Mouse (Mus musculus): Measurements from ENCODE around the gene Lsm10.

DNA sequence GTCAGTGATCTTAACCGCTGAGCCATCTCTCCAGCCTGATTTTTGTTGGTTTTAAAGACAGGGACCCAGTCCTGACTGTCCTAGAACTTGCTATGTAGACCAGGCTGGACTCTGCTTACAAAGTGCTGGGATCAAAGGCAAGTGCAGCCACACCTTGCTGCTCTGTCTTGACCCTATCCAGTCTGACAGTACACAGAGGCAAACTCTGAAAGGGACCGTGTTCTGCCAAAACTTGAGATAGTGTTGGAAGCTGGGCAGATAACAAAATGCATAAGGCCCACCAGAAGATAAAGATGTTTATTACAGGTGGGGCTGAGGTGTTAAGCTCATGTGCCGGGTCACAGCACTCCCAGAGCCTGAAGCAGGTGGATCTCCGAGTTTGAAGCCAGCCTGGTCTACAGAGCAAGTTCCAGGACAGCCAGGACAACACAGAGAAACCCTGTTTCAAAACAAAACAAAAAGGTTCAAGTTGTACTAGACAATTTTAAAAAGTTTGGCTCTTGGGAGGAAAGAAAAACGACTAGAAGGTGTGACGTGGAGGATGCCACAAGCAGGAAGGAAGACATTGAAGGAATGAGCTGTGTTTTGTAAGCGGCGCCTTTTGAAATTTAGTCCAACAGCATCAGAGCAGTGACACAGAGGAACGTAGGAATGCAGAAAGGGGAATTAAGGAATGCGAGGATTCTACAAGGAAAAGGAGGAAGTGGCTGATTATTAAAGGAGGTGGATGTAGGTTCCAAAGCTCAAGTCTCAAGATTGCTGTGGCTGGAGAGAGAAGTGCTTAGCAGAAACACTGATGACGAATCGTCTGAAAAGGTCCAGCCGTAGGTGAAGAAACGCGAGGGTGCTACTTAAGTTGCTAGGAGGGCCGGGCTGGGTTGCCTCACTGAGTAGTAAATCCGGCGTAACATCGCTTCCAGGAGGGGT is 39.0 kb upstream of the Lsm10 start:
- TF ChIP-seq USF1 (IDR thresholded peaks at IDR 0.05; ENCODE audit: low read depth, low read length) (no peak), CTCF (IDR thresholded peaks at IDR 0.05 in 2 of 3, conservative IDR thresholded peaks at IDR 0.05 in 1 of 3; ENCODE audit: control insufficient read depth in 1 of 3, insufficient read depth in 1 of 3, low read depth in 2 of 3, low read length in 3 of 3, poor library complexity in 1 of 3, severe bottlenecking in 1 of 3) (no peak; a peak in 1 of 6 replicates), NRF1 (IDR thresholded peaks at IDR 0.05; ENCODE audit: insufficient read depth, low read depth, low read length, poor library complexity, severe bottlenecking) (no peak), POLR2A (IDR thresholded peaks at IDR 0.05; ENCODE audit: control insufficient read depth in 1 of 2, insufficient read depth in 1 of 2, low read depth in 1 of 2, low read length in 2 of 2, poor library complexity in 1 of 2) (no peak)
